Mouse (Mus musculus): ENCODE data around the gene Zfp462. TPM values are rescaled to one million over a fixed set of nuclear protein-coding genes. Genes with fewer than 3 reads are reported as not detected.

Gene Zfp462
- polyA plus RNA-seq, 1 experiment from 2014 or later = 2.7 TPM

DNA sequence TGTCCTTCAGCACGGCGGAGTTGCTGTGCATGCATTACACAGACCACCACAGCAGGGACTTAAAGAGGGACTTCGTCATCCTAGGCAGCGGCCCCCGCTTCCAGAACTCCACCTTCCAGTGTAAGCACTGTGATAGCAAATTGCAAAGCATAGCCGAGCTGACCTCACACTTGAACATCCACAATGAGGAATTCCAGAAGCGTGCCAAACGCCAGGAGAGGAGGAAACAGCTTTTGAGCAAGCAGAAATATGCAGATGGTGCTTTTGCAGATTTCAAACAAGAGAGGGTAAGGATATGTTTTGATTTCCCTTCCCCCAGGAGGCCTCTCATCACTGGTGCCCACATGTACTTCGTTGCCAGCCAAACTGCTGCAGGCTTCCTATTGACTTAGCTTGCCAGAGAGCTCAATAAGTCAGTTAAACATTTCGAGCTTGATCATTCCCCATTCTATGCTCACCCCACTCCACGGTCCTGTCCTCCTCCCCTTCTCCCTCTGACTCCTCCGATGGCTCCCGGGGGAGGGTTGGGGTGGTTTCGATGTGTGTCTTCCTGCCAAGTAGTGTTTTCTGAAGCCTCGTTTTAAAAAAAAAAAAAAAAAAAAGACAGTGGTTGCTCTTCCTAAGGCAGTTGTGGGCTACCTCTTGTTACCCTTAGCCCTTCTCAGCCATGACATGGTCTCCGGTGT is 68.9 kb downstream of the Zfp462 start:
- ATAC-seq (ENCODE audit: low read depth) = peak; percentile 87
- no peak overlapping the region for H3K4me2 ChIP-seq (ENCODE audit: low read depth, low read length)
- H3K9me3 ChIP-seq (ENCODE audit: control insufficient read depth, low read length) = no peaks in the 10 kb centered on the region
- no peaks in the 10 kb centered on the region for H3K27me3 ChIP-seq (ENCODE audit: control insufficient read depth, insufficient read depth, low read depth, low read length)
- peaks cover 8% of the 10 kb centered on the region for H3K4me1 ChIP-seq (replicated peaks; ENCODE audit: control insufficient read depth, insufficient read depth, low read length)
- peaks cover 38% of the 10 kb centered on the region for H3K36me3 ChIP-seq (ENCODE audit: control insufficient read depth, insufficient read depth, low read length)
- no peak overlapping the region for H3K9ac ChIP-seq (ENCODE audit: low read length)
- WGBS = 41% methylated on average over 16 of the region's 16 CpGs
- no peak overlapping the region for H3K4me3 ChIP-seq (ENCODE audit: low read length)
- H3K27ac ChIP-seq (ENCODE audit: low read length) = peak overlapping the region; percentile 21; the same call in 1 of the 2 replicates

DNA sequence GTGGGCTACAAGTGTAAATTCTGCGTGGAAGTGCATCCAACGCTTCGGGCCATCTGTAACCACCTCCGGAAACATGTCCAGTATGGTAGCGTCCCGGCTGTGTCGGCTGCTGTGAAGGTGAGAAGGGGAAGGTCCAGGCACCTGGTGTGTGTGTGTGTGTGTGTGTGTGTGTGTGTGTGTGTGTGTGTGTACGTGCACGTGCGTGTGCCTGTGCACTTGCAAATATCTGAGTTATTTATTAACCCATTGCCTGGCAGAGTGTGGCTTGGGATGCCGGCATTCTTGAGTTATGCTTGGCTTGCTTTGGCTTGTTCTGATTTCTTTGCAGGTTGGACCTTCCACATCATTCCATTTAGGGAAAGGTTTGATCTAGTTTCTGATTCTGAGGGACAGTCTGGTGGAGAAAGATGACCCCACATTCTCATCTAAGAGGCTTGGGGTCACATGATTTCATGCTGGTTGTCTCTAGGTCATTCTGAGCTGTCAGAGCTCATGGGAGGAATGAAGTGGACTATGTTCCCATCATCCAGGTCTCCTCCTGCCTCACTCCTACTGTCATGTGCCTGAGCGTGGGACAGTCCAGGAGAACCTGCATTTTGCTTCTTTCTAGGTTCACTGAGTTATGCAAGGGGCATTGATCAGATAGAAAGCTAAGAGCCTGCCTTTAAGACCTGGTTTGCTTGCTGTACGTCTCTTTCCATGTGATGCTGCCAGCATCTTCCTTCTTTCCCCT is 70.0 kb downstream of the Zfp462 start:
- Histone ChIP-seq H3K4me1 (replicated peaks; ENCODE audit: control insufficient read depth, insufficient read depth, low read length) (peaks cover 8% of the 10 kb centered on the region), H3K4me2 (ENCODE audit: low read depth, low read length) (no peak overlapping the region), H3K27me3 (ENCODE audit: control insufficient read depth, insufficient read depth, low read depth, low read length) (no peaks in the 10 kb centered on the region), H3K4me3 (ENCODE audit: low read length) (no peak overlapping the region), H3K9ac (ENCODE audit: low read length) (no peak overlapping the region), H3K36me3 (ENCODE audit: control insufficient read depth, insufficient read depth, low read length) (peaks cover 28% of the 10 kb centered on the region), H3K9me3 (ENCODE audit: control insufficient read depth, low read length) (no peaks in the 10 kb centered on the region), H3K27ac (ENCODE audit: low read length) (no peak overlapping the region)
- no peak for ATAC-seq (ENCODE audit: low read depth)
- WGBS = 81% methylated on average over 13 of the region's 13 CpGs

DNA sequence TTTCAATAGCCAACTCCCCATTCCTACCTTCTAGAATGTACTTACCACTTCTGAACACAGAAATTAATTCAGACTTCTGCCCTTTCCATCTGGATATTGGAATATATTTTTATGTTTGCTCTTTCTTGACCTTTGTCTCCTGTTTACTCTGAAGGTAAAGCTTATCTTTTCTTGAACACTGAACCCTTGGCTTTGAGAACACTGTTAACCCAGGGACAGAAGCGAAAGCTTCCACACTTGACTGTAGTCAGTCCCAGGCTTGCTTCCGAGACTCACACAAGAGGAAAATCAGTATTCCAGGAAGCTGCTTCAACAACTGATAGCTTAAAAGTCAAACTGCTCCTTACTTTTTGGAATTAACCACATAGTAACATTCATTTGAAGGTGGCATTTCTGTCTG is 70.7 kb downstream of the Zfp462 start:
- H3K9ac ChIP-seq (ENCODE audit: low read length) = no peak overlapping the region
- H3K27me3 ChIP-seq (ENCODE audit: control insufficient read depth, insufficient read depth, low read depth, low read length) = no peaks in the 10 kb centered on the region
- H3K4me2 ChIP-seq (ENCODE audit: low read depth, low read length) = no peak overlapping the region
- H3K27ac ChIP-seq (ENCODE audit: low read length) = no peak overlapping the region
- H3K4me1 ChIP-seq (replicated peaks; ENCODE audit: control insufficient read depth, insufficient read depth, low read length) = peaks cover 8% of the 10 kb centered on the region
- ATAC-seq (ENCODE audit: low read depth) = no peak
- no peaks in the 10 kb centered on the region for H3K9me3 ChIP-seq (ENCODE audit: control insufficient read depth, low read length)
- H3K36me3 ChIP-seq (ENCODE audit: control insufficient read depth, insufficient read depth, low read length) = peaks cover 24% of the 10 kb centered on the region
- 94% methylated on average over 2 of the region's 2 CpGs for WGBS
- no peak overlapping the region for H3K4me3 ChIP-seq (ENCODE audit: low read length)

DNA sequence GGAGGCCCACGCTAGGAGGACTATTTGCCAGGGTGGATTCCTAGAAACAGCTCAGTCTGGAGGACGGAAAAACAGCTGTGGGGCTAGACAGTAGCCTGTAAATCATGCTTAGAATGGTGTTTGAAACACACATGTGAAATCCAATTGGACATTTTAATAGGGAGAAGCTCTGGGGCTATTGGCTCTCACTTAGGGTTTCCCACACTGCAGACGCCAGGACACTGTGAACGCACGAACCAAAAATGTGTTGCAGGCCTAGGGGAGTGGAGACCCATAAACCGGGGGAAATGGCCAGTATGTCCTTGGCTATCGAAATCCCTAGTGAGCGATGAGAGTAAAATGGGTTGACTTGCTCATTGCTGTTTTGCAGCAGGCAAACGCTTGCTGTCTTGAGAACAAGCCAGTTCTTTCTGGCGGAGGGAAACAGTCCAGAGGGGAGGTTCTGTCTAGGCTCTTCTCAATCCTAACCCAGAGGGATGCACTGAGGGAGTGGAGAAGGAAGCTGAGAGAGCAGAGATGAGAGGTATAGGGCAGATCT is 81.3 kb downstream of the Zfp462 start:
- ATAC-seq (ENCODE audit: low read depth) = no peak
- no peak overlapping the region for H3K27ac ChIP-seq (ENCODE audit: low read length)

DNA sequence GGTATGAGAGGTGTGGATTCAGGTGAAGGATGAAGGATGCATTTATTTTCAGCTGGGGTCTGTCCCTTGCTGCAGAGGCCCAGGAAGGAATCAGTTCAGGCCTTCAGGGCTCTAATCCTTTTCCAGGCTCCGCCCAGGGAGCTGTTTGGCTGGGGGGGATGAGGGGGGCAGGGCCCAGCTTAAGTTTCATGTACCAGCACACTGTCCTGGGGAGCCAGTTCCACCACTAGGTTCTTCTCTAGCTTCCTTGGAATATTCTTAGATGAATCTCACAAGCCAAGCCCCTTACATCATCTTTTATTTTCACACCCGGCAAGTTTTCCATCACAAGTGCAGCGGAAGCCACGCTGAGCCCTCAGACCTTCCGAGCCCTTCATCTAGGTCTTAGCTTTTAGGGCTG is 85.6 kb downstream of the Zfp462 start:
- ATAC-seq (ENCODE audit: low read depth) = 0 out of 2 replicates have a peak, but pooled peaks have one; percentile 28
- Histone ChIP-seq H3K27me3 (ENCODE audit: control insufficient read depth, insufficient read depth, low read depth, low read length) (no peaks in the 10 kb centered on the region), H3K4me2 (ENCODE audit: low read depth, low read length) (no peak overlapping the region), H3K9ac (ENCODE audit: low read length) (no peak overlapping the region), H3K9me3 (ENCODE audit: control insufficient read depth, low read length) (no peaks in the 10 kb centered on the region), H3K4me3 (ENCODE audit: low read length) (no peak overlapping the region), H3K27ac (ENCODE audit: low read length) (no peak overlapping the region), H3K36me3 (ENCODE audit: control insufficient read depth, insufficient read depth, low read length) (peaks cover under 1% of the 10 kb centered on the region; the same call in 1 of the 2 replicates), H3K4me1 (replicated peaks; ENCODE audit: control insufficient read depth, insufficient read depth, low read length) (peaks cover 6% of the 10 kb centered on the region; the same call in 1 of the 2 replicates)
- WGBS = 72% methylated on average over 5 of the region's 5 CpGs

More for the DNA sequence above, 81.3 kb downstream of the Zfp462 start:
- H3K4me3 ChIP-seq (ENCODE audit: low read length) = no peak overlapping the region
- WGBS = 83% methylated on average over 10 of the region's 10 CpGs
- H3K9ac ChIP-seq (ENCODE audit: low read length) = no peak overlapping the region
- no peaks in the 10 kb centered on the region for H3K9me3 ChIP-seq (ENCODE audit: control insufficient read depth, low read length)
- no peaks in the 10 kb centered on the region for H3K27me3 ChIP-seq (ENCODE audit: control insufficient read depth, insufficient read depth, low read depth, low read length)
- no peaks in the 10 kb centered on the region for H3K4me1 ChIP-seq (replicated peaks; ENCODE audit: control insufficient read depth, insufficient read depth, low read length)
- no peak overlapping the region for H3K4me2 ChIP-seq (ENCODE audit: low read depth, low read length)
- H3K36me3 ChIP-seq (ENCODE audit: control insufficient read depth, insufficient read depth, low read length) = peaks cover 10% of the 10 kb centered on the region

DNA sequence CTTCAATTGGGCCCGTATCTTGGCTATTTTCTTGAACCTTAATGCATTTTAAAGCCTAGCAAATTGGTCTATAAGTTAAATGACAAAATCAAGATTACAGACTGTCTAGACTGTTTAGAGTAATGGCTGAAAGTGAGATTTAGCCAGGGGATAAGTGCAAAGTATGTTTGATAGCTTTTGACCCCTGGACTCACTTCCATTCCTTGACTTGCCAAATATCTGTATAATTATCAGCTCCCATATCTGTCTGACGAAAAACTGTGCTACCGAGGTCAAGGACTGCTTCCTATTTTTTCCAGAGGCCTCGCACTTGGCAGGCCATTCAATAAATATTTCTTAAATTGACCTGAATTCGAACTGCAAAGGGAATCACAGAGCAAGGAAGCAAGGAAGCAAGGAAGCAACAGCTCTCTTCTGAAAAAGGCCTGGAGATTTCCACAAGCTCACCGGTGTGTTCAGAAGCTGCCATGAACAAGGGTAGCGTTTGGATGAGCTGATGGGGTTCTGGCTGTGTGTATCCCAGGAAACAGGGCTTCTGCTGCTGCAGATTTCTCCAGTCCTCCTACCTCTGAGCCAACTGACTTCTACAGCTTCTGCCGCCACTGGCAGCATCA is 87.6 kb downstream of the Zfp462 start:
- Histone ChIP-seq H3K9ac (ENCODE audit: low read length) (no peak overlapping the region), H3K9me3 (ENCODE audit: control insufficient read depth, low read length) (no peaks in the 10 kb centered on the region), H3K4me3 (ENCODE audit: low read length) (no peak overlapping the region), H3K27ac (ENCODE audit: low read length) (no peak overlapping the region), H3K36me3 (ENCODE audit: control insufficient read depth, insufficient read depth, low read length) (0 out of 2 replicates have a peak, but pooled peaks cover 3% of the 10 kb centered on the region), H3K4me2 (ENCODE audit: low read depth, low read length) (no peak overlapping the region), H3K4me1 (replicated peaks; ENCODE audit: control insufficient read depth, insufficient read depth, low read length) (peaks cover 6% of the 10 kb centered on the region; the same call in 1 of the 2 replicates), H3K27me3 (ENCODE audit: control insufficient read depth, insufficient read depth, low read depth, low read length) (no peaks in the 10 kb centered on the region)
- whole genome bisulfite sequencing = 33% methylated on average over 8 of the region's 8 CpGs
- no peak for ATAC-seq (ENCODE audit: low read depth)

DNA sequence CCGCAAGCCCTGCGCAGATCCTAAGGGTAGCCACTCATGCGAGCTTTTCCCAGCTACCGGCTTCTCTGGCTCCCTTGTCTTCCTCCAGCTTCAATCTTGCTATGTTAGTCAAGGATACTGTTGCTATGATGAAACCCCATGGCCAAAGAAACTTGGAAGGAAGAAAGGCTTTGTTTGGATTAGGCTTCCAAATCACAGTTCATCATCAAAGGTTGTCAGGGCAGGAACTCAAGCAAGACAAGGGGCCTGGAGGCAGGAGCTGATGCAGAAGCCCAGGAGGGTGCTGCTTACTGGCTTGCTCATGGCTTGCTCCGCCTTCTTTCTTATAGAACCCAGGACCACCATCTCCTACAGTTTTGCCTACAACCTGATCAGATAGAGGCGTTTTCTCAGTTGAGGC is 88.6 kb downstream of the Zfp462 start:
- H3K27ac ChIP-seq (ENCODE audit: low read length) = no peak overlapping the region
- no peak overlapping the region for H3K4me2 ChIP-seq (ENCODE audit: low read depth, low read length)
- H3K4me3 ChIP-seq (ENCODE audit: low read length) = no peak overlapping the region
- H3K27me3 ChIP-seq (ENCODE audit: control insufficient read depth, insufficient read depth, low read depth, low read length) = no peaks in the 10 kb centered on the region
- H3K9ac ChIP-seq (ENCODE audit: low read length) = no peak overlapping the region
- H3K4me1 ChIP-seq (replicated peaks; ENCODE audit: control insufficient read depth, insufficient read depth, low read length) = peaks cover 6% of the 10 kb centered on the region; the same call in 1 of the 2 replicates
- no peak for ATAC-seq (ENCODE audit: low read depth)
- 81% methylated on average over 6 of the region's 6 CpGs for WGBS
- H3K36me3 ChIP-seq (ENCODE audit: control insufficient read depth, insufficient read depth, low read length) = 0 out of 2 replicates have a peak, but pooled peaks cover 3% of the 10 kb centered on the region
- no peaks in the 10 kb centered on the region for H3K9me3 ChIP-seq (ENCODE audit: control insufficient read depth, low read length)

DNA sequence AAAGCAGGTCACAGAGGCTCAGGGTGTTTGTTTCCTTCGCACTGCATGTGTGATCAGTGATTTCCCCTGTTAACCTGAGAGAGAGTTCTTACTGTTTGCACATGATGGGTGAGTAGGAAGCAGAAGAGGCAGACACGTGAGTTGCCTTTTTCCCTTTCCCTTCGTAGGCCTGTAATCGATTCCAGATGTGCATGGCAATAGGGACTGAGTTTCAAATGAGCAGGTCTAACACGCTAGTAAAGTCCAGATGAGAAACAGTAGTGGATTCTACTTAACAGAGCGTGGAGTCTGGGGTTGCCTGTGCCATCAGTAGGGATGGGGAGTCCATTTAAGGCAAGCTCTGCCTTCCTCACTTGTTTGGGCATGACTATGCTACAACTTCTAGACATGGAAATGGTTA is 93.3 kb downstream of the Zfp462 start:
- H3K27ac ChIP-seq (ENCODE audit: low read length) = no peak overlapping the region
- 0 out of 2 replicates have a peak, but pooled peaks cover 3% of the 10 kb centered on the region for H3K36me3 ChIP-seq (ENCODE audit: control insufficient read depth, insufficient read depth, low read length)
- 88% methylated on average over 6 of the region's 6 CpGs for WGBS
- no peak overlapping the region for H3K4me3 ChIP-seq (ENCODE audit: low read length)
- H3K27me3 ChIP-seq (ENCODE audit: control insufficient read depth, insufficient read depth, low read depth, low read length) = no peaks in the 10 kb centered on the region
- H3K4me1 ChIP-seq (replicated peaks; ENCODE audit: control insufficient read depth, insufficient read depth, low read length) = peaks cover 4% of the 10 kb centered on the region; the same call in 1 of the 2 replicates
- ATAC-seq (ENCODE audit: low read depth) = no peak
- no peak overlapping the region for H3K9ac ChIP-seq (ENCODE audit: low read length)
- H3K4me2 ChIP-seq (ENCODE audit: low read depth, low read length) = no peak overlapping the region
- no peaks in the 10 kb centered on the region for H3K9me3 ChIP-seq (ENCODE audit: control insufficient read depth, low read length)
